Mouse (Mus musculus) lung, postnatal 0 days (tissue): Measurements from ENCODE around the gene Ica1l. TPM values are rescaled to one million over a fixed set of nuclear protein-coding genes. Genes with fewer than 3 reads are reported as not detected.

Experiments
- ATAC-seq: fragments of 200-750 bp; cut with Nextera tagmentation; 2 replicates; pipeline ENCODE4 v1.8.0; 2017; ENCODE audit warnings: moderate library complexity
- DNase-seq: peaks from one replicate; pipeline ENCODE4 v3.0.0-alpha.2; 2016; ENCODE audit warnings: low spot score
- H3K27ac ChIP-seq: fragments of 300-500 bp; sonication (generic); 2 replicates; pipeline ENCODE4 v1.5.1; 2014; ENCODE audit warnings: antibody characterized with exemption, mild to moderate bottlenecking, low read length, mixed read lengths
- H3K27me3 ChIP-seq: fragments of 300-500 bp; sonication (generic); replicated peaks from 2 replicates; pipeline ENCODE4 v1.6.1; 2014; ENCODE audit warnings: low read length, mixed read lengths; ENCODE audit not compliant: insufficient read depth
- H3K36me3 ChIP-seq: fragments of 300-500 bp; sonication (generic); 2 replicates; pipeline ENCODE4 v1.6.1; 2014; ENCODE audit warnings: low read length, mixed read lengths; ENCODE audit not compliant: insufficient read depth
- H3K4me1 ChIP-seq: fragments of 300-500 bp; sonication (generic); 2 replicates; pipeline ENCODE4 v1.6.1; 2014; ENCODE audit warnings: antibody characterized with exemption, low read depth, low read length, mixed read lengths; ENCODE audit not compliant: insufficient read depth
- H3K4me2 ChIP-seq: fragments of 300-500 bp; sonication (generic); replicated peaks from 2 replicates; pipeline ENCODE4 v1.6.1; 2014; ENCODE audit warnings: low read depth, mild to moderate bottlenecking, low read length, moderate library complexity, mixed read lengths
- H3K4me3 ChIP-seq: fragments of 300-500 bp; sonication (generic); 2 replicates; pipeline ENCODE4 v1.5.1; 2014; ENCODE audit warnings: low read depth, low read length
- H3K9ac ChIP-seq: fragments of 300-500 bp; sonication (generic); replicated peaks from 2 replicates; pipeline ENCODE4 v1.6.1; 2014; ENCODE audit warnings: low read depth, mild to moderate bottlenecking
- H3K9me3 ChIP-seq: fragments of 300-500 bp; sonication (generic); 2 replicates; pipeline ENCODE4 v1.6.1; 2016; ENCODE audit warnings: low read length, mixed read lengths
- CTCF ChIP-seq: IDR thresholded peaks from 2 replicates; pipeline ENCODE4 v1.5.1; 2016; ENCODE audit warnings: antibody characterized with exemption, mild to moderate bottlenecking
- EP300 ChIP-seq: IDR thresholded peaks from 2 replicates; pipeline ENCODE4 v1.6.1; 2016; ENCODE audit warnings: antibody characterized with exemption, mild to moderate bottlenecking, control low read depth
- WGBS: fragments of 180-500 bp; shearing (Covaris S2); extraction: QIAGEN DNeasy Blood & Tissue Kit; methylation state at CpG from one replicate; pipeline ENCODE4 v1.1.7; 2014; 5-methylcytosine and 5-hydroxymethylcytosine counted together
- polyA plus RNA-seq: library from polyadenylated mRNA; unstranded; fragments of >200 nt; fragmentation: Nextera tagmentation; extraction: Ambion mirVana; gene quantifications from 2 replicates; pipeline ENCODE4 v1.2.1, GENCODE M21; 2015

Ica1l gene
- polyA plus RNA-seq, 1 experiment from 2014 or later = 0.62 TPM

- Histone ChIP-seq H3K27ac (no peak overlapping the region), H3K9me3 (no peaks in the 10 kb centered on the region), H3K27me3 (no peaks in the 10 kb centered on the region), H3K4me3 (no peak overlapping the region), H3K9ac (no peak overlapping the region), H3K36me3 (no peaks in the 10 kb centered on the region), H3K4me1 (no peaks in the 10 kb centered on the region), H3K4me2 (no peak overlapping the region)
- WGBS = 82% methylated on average over 2 of the region's 2 CpGs
- DNase-seq (peak; percentile 23), ATAC-seq (no peak; the same call in 1 of the 2 replicates)
- TF ChIP-seq EP300 = no peak
- TF ChIP-seq CTCF = no peak
These were observed 34.2 kb downstream of the Ica1l start for GRCm38 (mm10) chr1:60008743-60009142.

- Histone ChIP-seq H3K27ac (no peak overlapping the region), H3K36me3 (no peaks in the 10 kb centered on the region), H3K4me3 (no peak overlapping the region), H3K4me2 (no peak overlapping the region), H3K4me1 (no peaks in the 10 kb centered on the region), H3K9ac (no peak overlapping the region), H3K9me3 (no peaks in the 10 kb centered on the region), H3K27me3 (no peaks in the 10 kb centered on the region)
- no peak for ATAC-seq
- TF ChIP-seq CTCF (no peak), EP300 (no peak)
- DNase-seq = no peak
- WGBS = 90% methylated on average over 10 of the region's 10 CpGs
These were observed 35.6 kb downstream of the Ica1l start for GRCm38 (mm10) chr1:60007337-60007736.

GRCm38 (mm10) chr1:60000319-60000718 lies 42.7 kb downstream of the Ica1l start:
- peak; percentile 44 for ATAC-seq
- Histone ChIP-seq H3K9me3 (no peaks in the 10 kb centered on the region), H3K9ac (no peak overlapping the region), H3K27me3 (no peaks in the 10 kb centered on the region), H3K4me2 (no peak overlapping the region), H3K4me1 (no peaks in the 10 kb centered on the region), H3K36me3 (no peaks in the 10 kb centered on the region), H3K27ac (no peak overlapping the region), H3K4me3 (no peak overlapping the region)
- TF ChIP-seq EP300 = 0 out of 2 replicates have a peak, but pooled peaks have one; percentile 9
- TF ChIP-seq CTCF = peak; percentile 68
- peak; percentile 52 for DNase-seq
- WGBS = 23% methylated on average over 2 of the region's 2 CpGs

- H3K27me3 ChIP-seq = no peaks in the 10 kb centered on the region
- H3K4me2 ChIP-seq = no peak overlapping the region
- H3K4me3 ChIP-seq = no peak overlapping the region
- H3K9ac ChIP-seq = no peak overlapping the region
- ATAC-seq (no peak), DNase-seq (no peak)
- WGBS = 20% methylated on average over 5 of the region's 5 CpGs
- H3K4me1 ChIP-seq = no peaks in the 10 kb centered on the region
- TF ChIP-seq CTCF (no peak), EP300 (no peak)
- no peak overlapping the region for H3K27ac ChIP-seq
- H3K9me3 ChIP-seq = no peaks in the 10 kb centered on the region
- H3K36me3 ChIP-seq = no peaks in the 10 kb centered on the region
These were observed 45.6 kb downstream of the Ica1l start for GRCm38 (mm10) chr1:59997352-59997751.

- no peak overlapping the region for H3K9ac ChIP-seq
- no peak overlapping the region for H3K4me2 ChIP-seq
- DNase-seq (no peak), ATAC-seq (no peak)
- H3K4me1 ChIP-seq = no peaks in the 10 kb centered on the region
- WGBS = 37% methylated on average over 3 of the region's 3 CpGs
- no peaks in the 10 kb centered on the region for H3K36me3 ChIP-seq
- H3K9me3 ChIP-seq = no peaks in the 10 kb centered on the region
- H3K27me3 ChIP-seq = no peaks in the 10 kb centered on the region
- no peak overlapping the region for H3K27ac ChIP-seq
- H3K4me3 ChIP-seq = no peak overlapping the region
- TF ChIP-seq EP300 (no peak), CTCF (peak; percentile 38; the same call in 1 of the 2 replicates)
These were observed 47.3 kb downstream of the Ica1l start for GRCm38 (mm10) chr1:59995646-59996045.

- no peak for TF ChIP-seq EP300
- no peak for TF ChIP-seq CTCF
- WGBS = 73% methylated on average over 3 of the region's 3 CpGs
- H3K9ac ChIP-seq = no peak overlapping the region
- no peak overlapping the region for H3K27ac ChIP-seq
- no peaks in the 10 kb centered on the region for H3K27me3 ChIP-seq
- H3K4me3 ChIP-seq = no peak overlapping the region
- DNase-seq (no peak), ATAC-seq (no peak)
- H3K4me2 ChIP-seq = no peak overlapping the region
- H3K9me3 ChIP-seq = no peaks in the 10 kb centered on the region
- no peaks in the 10 kb centered on the region for H3K4me1 ChIP-seq
- peaks cover 16% of the 10 kb centered on the region for H3K36me3 ChIP-seq
These were observed 55.5 kb downstream of the Ica1l start for GRCm38 (mm10) chr1:59987399-59988040.

- no peak for TF ChIP-seq EP300
- TF ChIP-seq CTCF = no peak
- no peaks in the 10 kb centered on the region for H3K9me3 ChIP-seq
- no peaks in the 10 kb centered on the region for H3K27me3 ChIP-seq
- ATAC-seq (no peak), DNase-seq (no peak)
- peaks cover 24% of the 10 kb centered on the region for H3K36me3 ChIP-seq
- no peak overlapping the region for H3K27ac ChIP-seq
- H3K4me2 ChIP-seq = no peak overlapping the region
- H3K4me3 ChIP-seq = no peak overlapping the region
- no peak overlapping the region for H3K9ac ChIP-seq
- H3K4me1 ChIP-seq = no peaks in the 10 kb centered on the region
These were observed 56.4 kb downstream of the Ica1l start for GRCm38 (mm10) chr1:59986626-59987025.
